Mouse (Mus musculus) kidney, adult 18-20 months (tissue): Measurements from ENCODE around the gene Klf12.

ENCODE experiments used
- DNase-seq: peaks from one replicate; pipeline ENCODE4 v3.0.0; 2021

Gene Klf12

GRCm38 (mm10) chr14:100284119-100284860, at the start of gene Klf12:
TSS of gene Klf12 (minus strand) at chr14:100284679.
- peak; percentile 83 for DNase-seq

- DNase-seq: no peak
Observed at GRCm38 (mm10) chr14:100333369-100333768, 48.9 kb upstream of the Klf12 start.

GRCm38 (mm10) chr14:100328602-100329276, 44.3 kb upstream of the Klf12 start:
- DNase-seq: no peak

GRCm38 (mm10) chr14:100324303-100324702, 39.8 kb upstream of the Klf12 start:
- DNase-seq: no peak

- DNase-seq: no peak
Observed at GRCm38 (mm10) chr14:100322012-100322411, 37.5 kb upstream of the Klf12 start.

GRCm38 (mm10) chr14:100316780-100317179, 32.3 kb upstream of the Klf12 start:
- DNase-seq: no peak

GRCm38 (mm10) chr14:100314099-100314498, 29.6 kb upstream of the Klf12 start:
- DNase-seq: no peak

GRCm38 (mm10) chr14:100300905-100301304, 16.4 kb upstream of the Klf12 start:
- DNase-seq: no peak

- DNase-seq: no peak
Observed at GRCm38 (mm10) chr14:100298892-100299291, 14.4 kb upstream of the Klf12 start.

- DNase-seq: no peak
Observed at GRCm38 (mm10) chr14:100286586-100287241, 2.2 kb upstream of the Klf12 start.

GRCm38 (mm10) chr14:100285656-100286585, 1.4 kb upstream of the Klf12 start:
- DNase-seq: peak; percentile 88

GRCm38 (mm10) chr14:100284861-100285655, 579 bp upstream of the Klf12 start:
- DNase-seq: peak; percentile 84

- DNase-seq: peak; percentile 59
Observed at GRCm38 (mm10) chr14:100283411-100284118, 914 bp downstream of the Klf12 start.

GRCm38 (mm10) chr14:100282651-100283050, 1.8 kb downstream of the Klf12 start:
- DNase-seq: peak; percentile 11

- DNase-seq: peak; percentile 19
Observed at GRCm38 (mm10) chr14:100281734-100282133, 2.7 kb downstream of the Klf12 start.

- DNase-seq: no peak
Observed at GRCm38 (mm10) chr14:100274179-100274578, 10.3 kb downstream of the Klf12 start.

- peak; percentile 32 for DNase-seq
Observed at GRCm38 (mm10) chr14:100260531-100260930, 23.9 kb downstream of the Klf12 start.

GRCm38 (mm10) chr14:100243046-100243445, 41.4 kb downstream of the Klf12 start:
- no peak for DNase-seq

GRCm38 (mm10) chr14:100239874-100240273, 44.6 kb downstream of the Klf12 start:
- DNase-seq: no peak

GRCm38 (mm10) chr14:100236757-100237156, 47.7 kb downstream of the Klf12 start:
- peak; percentile 48 for DNase-seq

GRCm38 (mm10) chr14:100235746-100236145, 48.7 kb downstream of the Klf12 start:
- DNase-seq: no peak
